ENCODE assay signal across 23 mouse cellular contexts in genomic region chr9:99546259-99546658, GRCm38 (mm10). TPM values are rescaled to one million over a fixed set of nuclear protein-coding genes. Genes with fewer than 3 reads are reported as not detected.
A peak's percentile ranks its signal among the peaks of the same experiment; 100 is the strongest.
DNase-seq lines count a peak whose midpoint lies in the region; ATAC-seq and TF ChIP-seq lines count a peak whose summit lies in the region.
"Had no signal": no experiment of that assay in that cellular context is flagged by ENCODE, and none has a peak within 500 bp of the region (broad histone marks: within the 10 kb centered on the region; RNA-seq: fewer than 3 reads in every experiment).

No protein-coding gene starts in this region.

- H3K9ac ChIP-seq in intestine, postnatal 0 days (ENCODE audit: low read depth, low read length): no peak overlapping the region
- no peak overlapping the region for H3K9ac ChIP-seq in intestine, embryonic 15.5 days
- H3K9ac ChIP-seq: forebrain, postnatal 0 days; heart, embryonic 13.5 days; limb, embryonic 12.5 days; liver, embryonic 15.5 days; midbrain, embryonic 13.5 days; neural tube, embryonic 13.5 days had no signal

- WGBS in intestine, postnatal 0 days: 86% methylated on average over 1 of the region's 1 CpGs
- 97% methylated on average over 1 of the region's 1 CpGs for WGBS in intestine, embryonic 15.5 days
- 94% methylated on average over 1 of the region's 1 CpGs for WGBS in embryonic facial prominence, embryonic 10.5 days

- no peaks in the 10 kb centered on the region for H3K4me1 ChIP-seq in intestine, postnatal 0 days (replicated peaks; ENCODE audit: control insufficient read depth, insufficient read depth, low read length)
- no peaks in the 10 kb centered on the region for H3K4me1 ChIP-seq in intestine, embryonic 15.5 days (replicated peaks)
- no peaks in the 10 kb centered on the region for H3K4me1 ChIP-seq in embryonic facial prominence, embryonic 10.5 days
- H3K4me1 ChIP-seq: heart, embryonic 13.5 days; limb, embryonic 12.5 days; midbrain, embryonic 13.5 days; neural tube, embryonic 13.5 days had no signal

- peak; percentile 27 for TF ChIP-seq CTCF in intestine, postnatal 0 days (IDR thresholded peaks at IDR 0.05; ENCODE audit: low read depth)

- no peaks in the 10 kb centered on the region for H3K27me3 ChIP-seq in intestine, postnatal 0 days (replicated peaks; ENCODE audit: control insufficient read depth, insufficient read depth, low read length)
- H3K27me3 ChIP-seq in intestine, embryonic 15.5 days (replicated peaks): no peaks in the 10 kb centered on the region
- H3K27me3 ChIP-seq in embryonic facial prominence, embryonic 10.5 days (replicated peaks; ENCODE audit: low read depth, poor library complexity, severe bottlenecking): no peaks in the 10 kb centered on the region
- H3K27me3 ChIP-seq: heart, embryonic 13.5 days; limb, embryonic 12.5 days; liver, embryonic 15.5 days; midbrain, embryonic 13.5 days; neural tube, embryonic 13.5 days had no signal

- DNase-seq in 416B (ENCODE audit: low read depth): peak; percentile 59
- DNase-seq in ES-CJ7 (ENCODE audit: low read depth, low spot score): peak; percentile 19
- no peak for DNase-seq in thymus, postnatal 10 days (ENCODE audit: low spot score in 2 of 2)
- DNase-seq in embryonic facial prominence, embryonic 10.5 days (ENCODE audit: low spot score): no peak
- DNase-seq: adrenal gland, postnatal 14 days; cerebellum, adult 11 months; forebrain, postnatal 0 days; heart, postnatal 4 days; kidney, adult 2 months; kidney, postnatal 14 days; right cerebral cortex, postnatal 14 days; spleen, adult 18-20 months; thymus, adult 18-20 months had no signal

- ATAC-seq in intestine, postnatal 0 days: no peak
- ATAC-seq in intestine, embryonic 15.5 days: no peak
- 0 out of 2 replicates have a peak, but pooled peaks have one; percentile 30 for ATAC-seq in megakaryocyte-erythroid progenitor cell, adult 5-6 weeks (replicated peaks; ENCODE audit: low FRiP score, low TSS enrichment, poor library complexity, severe bottlenecking)
- ATAC-seq: forebrain, postnatal 0 days; hindbrain, postnatal 0 days; lung, postnatal 0 days; midbrain, embryonic 13.5 days had no signal

- no peak overlapping the region for H3K4me3 ChIP-seq in intestine, postnatal 0 days (ENCODE audit: low read depth, low read length)
- H3K4me3 ChIP-seq in intestine, embryonic 15.5 days (replicated peaks): no peak overlapping the region
- no peak overlapping the region for H3K4me3 ChIP-seq in embryonic facial prominence, embryonic 10.5 days
- H3K4me3 ChIP-seq: heart, embryonic 13.5 days; limb, embryonic 12.5 days; liver, embryonic 15.5 days; midbrain, embryonic 13.5 days; neural tube, embryonic 13.5 days had no signal

- no peak overlapping the region for H3K4me2 ChIP-seq in intestine, postnatal 0 days (replicated peaks; ENCODE audit: low read depth)
- no peak overlapping the region for H3K4me2 ChIP-seq in intestine, embryonic 15.5 days (replicated peaks)
- H3K4me2 ChIP-seq: heart, embryonic 13.5 days; limb, embryonic 12.5 days; liver, embryonic 15.5 days; midbrain, embryonic 13.5 days; neural tube, embryonic 13.5 days had no signal

- no peaks in the 10 kb centered on the region for H3K36me3 ChIP-seq in intestine, postnatal 0 days (ENCODE audit: control insufficient read depth, insufficient read depth)
- H3K36me3 ChIP-seq in intestine, embryonic 15.5 days: no peaks in the 10 kb centered on the region
- peaks cover 12% of the 10 kb centered on the region for H3K36me3 ChIP-seq in embryonic facial prominence, embryonic 10.5 days (replicated peaks)
- H3K36me3 ChIP-seq: liver, embryonic 15.5 days; midbrain, embryonic 13.5 days; neural tube, embryonic 13.5 days had no signal

- H3K27ac ChIP-seq in intestine, postnatal 0 days (ENCODE audit: low read depth, low read length): no peak overlapping the region
- no peak overlapping the region for H3K27ac ChIP-seq in intestine, embryonic 15.5 days
- no peak overlapping the region for H3K27ac ChIP-seq in embryonic facial prominence, embryonic 10.5 days (replicated peaks)
- H3K27ac ChIP-seq: heart, embryonic 13.5 days; hindbrain, postnatal 0 days; limb, embryonic 12.5 days; liver, embryonic 15.5 days; midbrain, embryonic 13.5 days; neural tube, embryonic 13.5 days had no signal

- H3K9me3 ChIP-seq in intestine, postnatal 0 days (ENCODE audit: control insufficient read depth): no peaks in the 10 kb centered on the region
- no peaks in the 10 kb centered on the region for H3K9me3 ChIP-seq in intestine, embryonic 15.5 days
- H3K9me3 ChIP-seq in embryonic facial prominence, embryonic 10.5 days: no peaks in the 10 kb centered on the region
- H3K9me3 ChIP-seq: heart, embryonic 13.5 days; liver, embryonic 15.5 days; midbrain, embryonic 13.5 days; neural tube, embryonic 13.5 days had no signal

RNA-seq across cellular contexts. Expression of gene Armc8, which starts 22.4 kb away (rescaled TPM):
- 14.0 and 14.7 TPM in 2 replicates for polyA plus RNA-seq in intestine, postnatal 0 days (2015; fragmentation: Nextera tagmentation; extraction: Ambion mirVana)
- 26.9 and 27.9 TPM in 2 replicates for polyA plus RNA-seq in intestine, embryonic 15.5 days (2015; fragmentation: Nextera tagmentation; extraction: Ambion mirVana)
- 25.3 and 33.9 TPM in 2 replicates for total RNA-seq in megakaryocyte-erythroid progenitor cell, adult 5-6 weeks (2014; fragmentation: Nextera tagmentation)
- 24.7 and 33.1 TPM in 2 replicates for total RNA-seq in megakaryocyte-erythroid progenitor cell, adult 5-6 weeks (2017)
- 24.5 and 24.7 TPM in 2 replicates for polyA plus RNA-seq in embryonic facial prominence, embryonic 10.5 days (2016; fragmentation: Nextera tagmentation; extraction: Ambion mirVana)

RNA-seq across cellular contexts. Expression of gene Dbr1, which starts 29.3 kb away (rescaled TPM):
- 11.6 and 12.7 TPM in 2 replicates for polyA plus RNA-seq in intestine, postnatal 0 days (2015; fragmentation: Nextera tagmentation; extraction: Ambion mirVana)
- polyA plus RNA-seq in intestine, embryonic 15.5 days (2015; fragmentation: Nextera tagmentation; extraction: Ambion mirVana): 27.9 and 28.2 TPM in 2 replicates
- 21.9 and 34.7 TPM in 2 replicates for total RNA-seq in megakaryocyte-erythroid progenitor cell, adult 5-6 weeks (2014; fragmentation: Nextera tagmentation)
- total RNA-seq in megakaryocyte-erythroid progenitor cell, adult 5-6 weeks (2017): 53.6 and 67.5 TPM in 2 replicates
- polyA plus RNA-seq in embryonic facial prominence, embryonic 10.5 days (2016; fragmentation: Nextera tagmentation; extraction: Ambion mirVana): 42.7 and 43.2 TPM in 2 replicates

Comparison
In these comparisons a context has a peak if more than half of its experiments do, and no peak if none do; other contexts are left out.
1. DNase-seq: peak in 416B (single experiment) and ES-CJ7 (single experiment); none in thymus, postnatal 10 days (0 of 2) and embryonic facial prominence, embryonic 10.5 days (single experiment).